Mouse (Mus musculus): ENCODE data around the gene Vps33a. TPM values are rescaled to one million over a fixed set of nuclear protein-coding genes. Genes with fewer than 3 reads are reported as not detected.
A peak's percentile ranks its signal among the peaks of the same experiment; 100 is the strongest.

The Vps33a gene
- 41.2 and 41.5 TPM in 2 replicates for polyA plus RNA-seq (2016; fragmentation: Nextera tagmentation; extraction: Ambion mirVana)

GRCm38 (mm10) chr5:123572357-123573186 is at the start of gene Vps33a:
TSS of gene Vps33a (minus strand) at chr5:123573038.
- Histone ChIP-seq H3K9me3 (no peaks in the 10 kb centered on the region), H3K36me3 (peaks cover 33% of the 10 kb centered on the region), H3K4me1 (peaks cover 10% of the 10 kb centered on the region), H3K4me3 (peak within 1 kb of the TSS; percentile 85), H3K27ac (no peak within 1 kb of the TSS), H3K9ac (peak within 1 kb of the TSS; percentile 73), H3K27me3 (replicated peaks) (no peaks in the 10 kb centered on the region), H3K4me2 (replicated peaks) (peak within 1 kb of the TSS; percentile 90)
- 1% methylated on average over 54 of the region's 54 CpGs for WGBS
- peak; percentile 84 for ATAC-seq (ENCODE audit: low FRiP score, low read depth)

GRCm38 (mm10) chr5:123622421-123622820 is 49.6 kb upstream of the Vps33a start:
- H3K4me2 ChIP-seq (replicated peaks): no peak overlapping the region
- no peak overlapping the region for H3K9ac ChIP-seq
- no peak overlapping the region for H3K4me3 ChIP-seq
- ATAC-seq (ENCODE audit: low FRiP score, low read depth): no peak
- H3K27me3 ChIP-seq (replicated peaks): no peaks in the 10 kb centered on the region
- H3K9me3 ChIP-seq: no peaks in the 10 kb centered on the region
- no peak overlapping the region for H3K27ac ChIP-seq
- 67% methylated on average over 13 of the region's 13 CpGs for WGBS
- H3K36me3 ChIP-seq: peaks cover 46% of the 10 kb centered on the region
- H3K4me1 ChIP-seq: no peaks in the 10 kb centered on the region

GRCm38 (mm10) chr5:123618558-123618957 is 45.7 kb upstream of the Vps33a start:
- H3K9ac ChIP-seq: no peak overlapping the region
- peaks cover 67% of the 10 kb centered on the region for H3K36me3 ChIP-seq
- no peak overlapping the region for H3K27ac ChIP-seq
- 80% methylated on average over 2 of the region's 2 CpGs for WGBS
- no peaks in the 10 kb centered on the region for H3K4me1 ChIP-seq
- H3K27me3 ChIP-seq (replicated peaks): no peaks in the 10 kb centered on the region
- H3K4me3 ChIP-seq: no peak overlapping the region
- no peak overlapping the region for H3K4me2 ChIP-seq (replicated peaks)
- ATAC-seq (ENCODE audit: low FRiP score, low read depth): no peak
- no peaks in the 10 kb centered on the region for H3K9me3 ChIP-seq

GRCm38 (mm10) chr5:123614246-123614645 is 41.4 kb upstream of the Vps33a start:
- no peak overlapping the region for H3K4me3 ChIP-seq
- H3K36me3 ChIP-seq: peaks cover 74% of the 10 kb centered on the region
- ATAC-seq (ENCODE audit: low FRiP score, low read depth): no peak
- no peak overlapping the region for H3K9ac ChIP-seq
- H3K4me1 ChIP-seq: no peaks in the 10 kb centered on the region
- no peaks in the 10 kb centered on the region for H3K27me3 ChIP-seq (replicated peaks)
- no peak overlapping the region for H3K4me2 ChIP-seq (replicated peaks)
- no peak overlapping the region for H3K27ac ChIP-seq
- WGBS: 94% methylated on average over 24 of the region's 24 CpGs
- H3K9me3 ChIP-seq: no peaks in the 10 kb centered on the region

- no peak for ATAC-seq (ENCODE audit: low FRiP score, low read depth)
- H3K4me2 ChIP-seq (replicated peaks): no peak overlapping the region
- peaks cover 80% of the 10 kb centered on the region for H3K36me3 ChIP-seq
- WGBS: 31% methylated on average over 4 of the region's 4 CpGs
- no peak overlapping the region for H3K4me3 ChIP-seq
- H3K9ac ChIP-seq: no peak overlapping the region
- no peaks in the 10 kb centered on the region for H3K9me3 ChIP-seq
- H3K27ac ChIP-seq: no peak overlapping the region
- H3K4me1 ChIP-seq: no peaks in the 10 kb centered on the region
- no peaks in the 10 kb centered on the region for H3K27me3 ChIP-seq (replicated peaks)
Observed at GRCm38 (mm10) chr5:123609843-123610242, 37.0 kb upstream of the Vps33a start.

- no peak overlapping the region for H3K27ac ChIP-seq
- ATAC-seq (ENCODE audit: low FRiP score, low read depth): no peak
- no peaks in the 10 kb centered on the region for H3K9me3 ChIP-seq
- no peaks in the 10 kb centered on the region for H3K4me1 ChIP-seq
- H3K27me3 ChIP-seq (replicated peaks): no peaks in the 10 kb centered on the region
- H3K4me3 ChIP-seq: no peak overlapping the region
- no peak overlapping the region for H3K4me2 ChIP-seq (replicated peaks)
- peaks cover 76% of the 10 kb centered on the region for H3K36me3 ChIP-seq
- 87% methylated on average over 7 of the region's 7 CpGs for WGBS
- H3K9ac ChIP-seq: no peak overlapping the region
Observed at GRCm38 (mm10) chr5:123609416-123609815, 36.6 kb upstream of the Vps33a start.

GRCm38 (mm10) chr5:123607211-123607669 is 34.4 kb upstream of the Vps33a start:
- no peaks in the 10 kb centered on the region for H3K9me3 ChIP-seq
- peaks cover 68% of the 10 kb centered on the region for H3K36me3 ChIP-seq
- no peak overlapping the region for H3K4me3 ChIP-seq
- ATAC-seq (ENCODE audit: low FRiP score, low read depth): no peak
- no peak overlapping the region for H3K9ac ChIP-seq
- WGBS: 81% methylated on average over 3 of the region's 3 CpGs
- H3K27me3 ChIP-seq (replicated peaks): no peaks in the 10 kb centered on the region
- no peak overlapping the region for H3K27ac ChIP-seq
- H3K4me1 ChIP-seq: no peaks in the 10 kb centered on the region
- no peak overlapping the region for H3K4me2 ChIP-seq (replicated peaks)

GRCm38 (mm10) chr5:123603496-123603895 is 30.7 kb upstream of the Vps33a start:
- no peak overlapping the region for H3K9ac ChIP-seq
- no peaks in the 10 kb centered on the region for H3K27me3 ChIP-seq (replicated peaks)
- H3K9me3 ChIP-seq: no peaks in the 10 kb centered on the region
- H3K4me1 ChIP-seq: no peaks in the 10 kb centered on the region
- ATAC-seq (ENCODE audit: low FRiP score, low read depth): no peak
- WGBS: 47% methylated on average over 11 of the region's 11 CpGs
- no peak overlapping the region for H3K4me3 ChIP-seq
- peaks cover 63% of the 10 kb centered on the region for H3K36me3 ChIP-seq
- H3K4me2 ChIP-seq (replicated peaks): no peak overlapping the region
- no peak overlapping the region for H3K27ac ChIP-seq

GRCm38 (mm10) chr5:123602174-123602573 is 29.3 kb upstream of the Vps33a start:
- Histone ChIP-seq H3K9me3 (no peaks in the 10 kb centered on the region), H3K27me3 (replicated peaks) (no peaks in the 10 kb centered on the region), H3K4me3 (no peak overlapping the region), H3K9ac (no peak overlapping the region), H3K4me2 (replicated peaks) (no peak overlapping the region), H3K4me1 (no peaks in the 10 kb centered on the region), H3K36me3 (peaks cover 57% of the 10 kb centered on the region), H3K27ac (no peak overlapping the region)
- 78% methylated on average over 6 of the region's 6 CpGs for WGBS
- ATAC-seq (ENCODE audit: low FRiP score, low read depth): no peak

- 48% methylated on average over 6 of the region's 6 CpGs for WGBS
- H3K36me3 ChIP-seq: peaks cover 41% of the 10 kb centered on the region
- H3K9ac ChIP-seq: no peak overlapping the region
- H3K27me3 ChIP-seq (replicated peaks): no peaks in the 10 kb centered on the region
- no peaks in the 10 kb centered on the region for H3K9me3 ChIP-seq
- H3K4me1 ChIP-seq: no peaks in the 10 kb centered on the region
- ATAC-seq (ENCODE audit: low FRiP score, low read depth): no peak
- H3K4me2 ChIP-seq (replicated peaks): no peak overlapping the region
- no peak overlapping the region for H3K4me3 ChIP-seq
- no peak overlapping the region for H3K27ac ChIP-seq
Observed at GRCm38 (mm10) chr5:123599319-123599718, 26.5 kb upstream of the Vps33a start.

GRCm38 (mm10) chr5:123593622-123594280 is 20.9 kb upstream of the Vps33a start:
- Histone ChIP-seq H3K9ac (no peak overlapping the region), H3K4me1 (no peaks in the 10 kb centered on the region), H3K27me3 (replicated peaks) (no peaks in the 10 kb centered on the region), H3K4me2 (replicated peaks) (no peak overlapping the region), H3K27ac (no peak overlapping the region), H3K4me3 (no peak overlapping the region), H3K36me3 (peaks cover 32% of the 10 kb centered on the region), H3K9me3 (no peaks in the 10 kb centered on the region)
- 72% methylated on average over 10 of the region's 10 CpGs for WGBS
- no peak for ATAC-seq (ENCODE audit: low FRiP score, low read depth)

GRCm38 (mm10) chr5:123580043-123580442 is 7.2 kb upstream of the Vps33a start:
- Histone ChIP-seq H3K36me3 (peaks cover 57% of the 10 kb centered on the region), H3K27ac (no peak overlapping the region), H3K4me1 (no peaks in the 10 kb centered on the region), H3K9ac (no peak overlapping the region), H3K27me3 (replicated peaks) (no peaks in the 10 kb centered on the region), H3K9me3 (no peaks in the 10 kb centered on the region), H3K4me2 (replicated peaks) (no peak overlapping the region), H3K4me3 (no peak overlapping the region)
- ATAC-seq (ENCODE audit: low FRiP score, low read depth): no peak
- 88% methylated on average over 6 of the region's 6 CpGs for WGBS
